Mouse (Mus musculus) hindbrain, embryonic 15.5 days (tissue): ENCODE data around the gene Nup93. TPM values are rescaled to one million over a fixed set of nuclear protein-coding genes. Genes with fewer than 3 reads are reported as not detected.

Source experiments
- ATAC-seq: fragments of 200-750 bp; cut with Nextera tagmentation; 2 replicates; pipeline ENCODE4 v1.8.0; 2017; ENCODE audit warnings: low read depth, moderate number of reproducible peaks, moderate TSS enrichment; ENCODE audit not compliant: low FRiP score
- H3K27ac ChIP-seq: fragments of 300-500 bp; sonication (generic); replicated peaks from 2 replicates; pipeline ENCODE4 v1.5.1; 2015; ENCODE audit warnings: mild to moderate bottlenecking, inconsistent platforms
- H3K27me3 ChIP-seq: fragments of 300-500 bp; sonication (generic); 2 replicates; pipeline ENCODE4 v1.6.1; 2015; ENCODE audit warnings: control low read depth, inconsistent platforms
- H3K36me3 ChIP-seq: fragments of 300-500 bp; sonication (generic); 2 replicates; pipeline ENCODE4 v1.6.1; 2015; ENCODE audit warnings: control low read depth, inconsistent platforms
- H3K4me1 ChIP-seq: fragments of 300-500 bp; sonication (generic); replicated peaks from 2 replicates; pipeline ENCODE4 v1.6.1; 2015; ENCODE audit warnings: control low read depth, inconsistent platforms
- H3K4me2 ChIP-seq: fragments of 300-500 bp; sonication (generic); 2 replicates; pipeline ENCODE4 v1.6.1; 2015; ENCODE audit warnings: moderate library complexity, mild to moderate bottlenecking, inconsistent platforms
- H3K4me3 ChIP-seq: fragments of 300-500 bp; sonication (generic); 2 replicates; pipeline ENCODE4 v1.5.1; 2015; ENCODE audit warnings: mild to moderate bottlenecking, inconsistent platforms
- H3K9ac ChIP-seq: fragments of 300-500 bp; sonication (generic); 2 replicates; pipeline ENCODE4 v1.6.1; 2015; ENCODE audit warnings: inconsistent platforms
- H3K9me3 ChIP-seq: fragments of 300-500 bp; sonication (generic); 2 replicates; pipeline ENCODE4 v1.6.1; 2016; ENCODE audit warnings: control low read depth, inconsistent platforms
- WGBS: fragments of 180-500 bp; shearing (Covaris S2); methylation state at CpG from one replicate; pipeline ENCODE4 v1.1.7; 2015; 5-methylcytosine and 5-hydroxymethylcytosine counted together
- polyA plus RNA-seq: library from polyadenylated mRNA; unstranded; fragments of >200 nt; fragmentation: Nextera tagmentation; extraction: Ambion mirVana; gene quantifications from 2 replicates; pipeline ENCODE4 v1.2.1, GENCODE M21; 2015

Nup93 gene
- polyA plus RNA-seq, 1 experiment from 2014 or later = 58.9 TPM

- Histone ChIP-seq H3K27ac (no peak overlapping the region), H3K4me3 (no peak overlapping the region), H3K4me2 (no peak overlapping the region), H3K27me3 (no peaks in the 10 kb centered on the region), H3K9ac (no peak overlapping the region), H3K9me3 (no peaks in the 10 kb centered on the region), H3K36me3 (no peaks in the 10 kb centered on the region; the same call in 1 of the 2 replicates), H3K4me1 (no peaks in the 10 kb centered on the region)
- WGBS = 92% methylated on average over 4 of the region's 4 CpGs
- ATAC-seq = no peak
These were observed 25.9 kb downstream of the Nup93 start for GRCm38 (mm10) chr8:94240240-94240751.

GRCm38 (mm10) chr8:94249836-94250435 is 35.6 kb downstream of the Nup93 start:
- Histone ChIP-seq H3K9me3 (no peaks in the 10 kb centered on the region), H3K4me3 (no peak overlapping the region), H3K27ac (peak overlapping the region; percentile 70), H3K36me3 (0 out of 2 replicates have a peak, but pooled peaks cover 3% of the 10 kb centered on the region), H3K9ac (no peak overlapping the region), H3K27me3 (no peaks in the 10 kb centered on the region), H3K4me2 (no peak overlapping the region; the same call in 1 of the 2 replicates), H3K4me1 (peaks cover 17% of the 10 kb centered on the region)
- peak; percentile 48; the same call in 1 of the 2 replicates for ATAC-seq
- WGBS = 43% methylated on average over 2 of the region's 2 CpGs

GRCm38 (mm10) chr8:94258881-94259280 is 44.5 kb downstream of the Nup93 start:
- no peak for ATAC-seq
- Histone ChIP-seq H3K9ac (no peak overlapping the region), H3K9me3 (no peaks in the 10 kb centered on the region), H3K36me3 (no peaks in the 10 kb centered on the region), H3K27ac (no peak overlapping the region), H3K27me3 (no peaks in the 10 kb centered on the region), H3K4me2 (no peak overlapping the region), H3K4me1 (no peaks in the 10 kb centered on the region), H3K4me3 (no peak overlapping the region)
- 64% methylated on average over 6 of the region's 6 CpGs for WGBS

- 70% methylated on average over 3 of the region's 3 CpGs for WGBS
- ATAC-seq = no peak
- Histone ChIP-seq H3K4me1 (peaks cover 11% of the 10 kb centered on the region), H3K4me3 (no peak overlapping the region), H3K9me3 (no peaks in the 10 kb centered on the region), H3K9ac (no peak overlapping the region), H3K4me2 (no peak overlapping the region), H3K27me3 (no peaks in the 10 kb centered on the region), H3K27ac (no peak overlapping the region), H3K36me3 (no peaks in the 10 kb centered on the region)
These were observed 48.4 kb downstream of the Nup93 start for GRCm38 (mm10) chr8:94262626-94263297.

GRCm38 (mm10) chr8:94266344-94267191 is 52.2 kb downstream of the Nup93 start:
- Histone ChIP-seq H3K9me3 (no peaks in the 10 kb centered on the region), H3K4me1 (peaks cover 31% of the 10 kb centered on the region), H3K4me3 (peak overlapping the region; percentile 46), H3K27ac (peak overlapping the region; percentile 80), H3K27me3 (no peaks in the 10 kb centered on the region), H3K9ac (peak overlapping the region; percentile 59), H3K36me3 (no peaks in the 10 kb centered on the region), H3K4me2 (peak overlapping the region; percentile 51)
- ATAC-seq = peak; percentile 79
- WGBS = 29% methylated on average over 10 of the region's 10 CpGs

GRCm38 (mm10) chr8:94268359-94268890 is 54.1 kb downstream of the Nup93 start:
- peak overlapping the region; percentile 43 for H3K9ac ChIP-seq
- no peaks in the 10 kb centered on the region for H3K9me3 ChIP-seq
- WGBS = 60% methylated on average over 3 of the region's 3 CpGs
- ATAC-seq = peak; percentile 27; the same call in 1 of the 2 replicates
- no peaks in the 10 kb centered on the region for H3K27me3 ChIP-seq
- peak overlapping the region; percentile 38 for H3K4me3 ChIP-seq
- H3K27ac ChIP-seq = peak overlapping the region; percentile 70
- peak overlapping the region; percentile 54 for H3K4me2 ChIP-seq
- peaks cover 38% of the 10 kb centered on the region for H3K4me1 ChIP-seq
- H3K36me3 ChIP-seq = no peaks in the 10 kb centered on the region

GRCm38 (mm10) chr8:94270309-94270708 is 55.9 kb downstream of the Nup93 start:
- no peak for ATAC-seq
- no peaks in the 10 kb centered on the region for H3K36me3 ChIP-seq
- no peaks in the 10 kb centered on the region for H3K9me3 ChIP-seq
- peak overlapping the region; percentile 52 for H3K4me2 ChIP-seq
- H3K9ac ChIP-seq = no peak overlapping the region
- 87% methylated on average over 7 of the region's 7 CpGs for WGBS
- peaks cover 33% of the 10 kb centered on the region for H3K4me1 ChIP-seq
- H3K27ac ChIP-seq = 0 out of 2 replicates have a peak overlapping the region, but pooled peaks have one; percentile 26
- no peaks in the 10 kb centered on the region for H3K27me3 ChIP-seq
- peak overlapping the region; percentile 28; the same call in 1 of the 2 replicates for H3K4me3 ChIP-seq

GRCm38 (mm10) chr8:94271102-94271501 is 56.7 kb downstream of the Nup93 start:
- peaks cover 31% of the 10 kb centered on the region for H3K4me1 ChIP-seq
- peak overlapping the region; percentile 52; the same call in 1 of the 2 replicates for H3K4me2 ChIP-seq
- no peaks in the 10 kb centered on the region for H3K9me3 ChIP-seq
- H3K36me3 ChIP-seq = no peaks in the 10 kb centered on the region
- no peaks in the 10 kb centered on the region for H3K27me3 ChIP-seq
- H3K9ac ChIP-seq = no peak overlapping the region
- 89% methylated on average over 7 of the region's 7 CpGs for WGBS
- H3K27ac ChIP-seq = no peak overlapping the region
- no peak for ATAC-seq
- no peak overlapping the region for H3K4me3 ChIP-seq

- Histone ChIP-seq H3K27ac (no peak overlapping the region), H3K27me3 (no peaks in the 10 kb centered on the region), H3K36me3 (no peaks in the 10 kb centered on the region), H3K4me1 (peaks cover 26% of the 10 kb centered on the region), H3K4me2 (no peak overlapping the region), H3K4me3 (no peak overlapping the region), H3K9ac (no peak overlapping the region), H3K9me3 (no peaks in the 10 kb centered on the region)
- 77% methylated on average over 3 of the region's 3 CpGs for WGBS
- ATAC-seq = no peak
These were observed 58.2 kb downstream of the Nup93 start for GRCm38 (mm10) chr8:94272612-94273011.

GRCm38 (mm10) chr8:94273289-94273850 is 59.0 kb downstream of the Nup93 start:
- Histone ChIP-seq H3K4me1 (peaks cover 26% of the 10 kb centered on the region), H3K9ac (no peak overlapping the region), H3K27ac (no peak overlapping the region), H3K4me3 (no peak overlapping the region), H3K27me3 (no peaks in the 10 kb centered on the region), H3K9me3 (no peaks in the 10 kb centered on the region), H3K4me2 (no peak overlapping the region), H3K36me3 (no peaks in the 10 kb centered on the region)
- 86% methylated on average over 5 of the region's 5 CpGs for WGBS
- ATAC-seq = no peak

- no peaks in the 10 kb centered on the region for H3K27me3 ChIP-seq
- no peak overlapping the region for H3K4me3 ChIP-seq
- no peaks in the 10 kb centered on the region for H3K9me3 ChIP-seq
- H3K4me1 ChIP-seq = peaks cover 26% of the 10 kb centered on the region
- no peak overlapping the region for H3K4me2 ChIP-seq
- no peak overlapping the region for H3K9ac ChIP-seq
- no peak for ATAC-seq
- no peaks in the 10 kb centered on the region for H3K36me3 ChIP-seq
- no peak overlapping the region for H3K27ac ChIP-seq
- 77% methylated on average over 5 of the region's 5 CpGs for WGBS
These were observed 59.7 kb downstream of the Nup93 start for GRCm38 (mm10) chr8:94274030-94274429.
